9 mouse cellular contexts compared by ENCODE assay signal in the genomic region with DNA sequence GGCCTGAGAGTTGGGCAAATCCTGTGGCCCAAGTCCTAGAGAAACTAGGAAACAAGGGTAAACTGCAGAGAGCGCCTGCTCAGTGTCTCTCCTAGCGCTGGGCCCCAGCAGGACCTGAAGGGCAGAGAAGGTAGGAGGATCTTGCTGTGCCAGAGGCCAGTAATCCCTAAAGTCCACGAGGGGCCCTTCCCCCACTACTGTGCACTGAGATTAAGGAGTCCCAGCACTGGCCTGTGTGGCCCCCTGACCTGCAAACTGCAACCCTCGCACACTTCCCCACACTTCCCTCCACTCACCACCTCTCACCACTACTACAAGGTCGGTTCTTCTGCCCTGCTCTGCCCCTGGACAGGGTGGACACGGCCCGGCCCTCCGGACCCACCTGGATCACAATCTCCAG. TPM values are rescaled to one million over a fixed set of nuclear protein-coding genes. Genes with fewer than 3 reads are reported as not detected.
DNase-seq lines count a peak whose midpoint lies in the region; ATAC-seq lines count a peak whose summit lies in the region.
"Had no signal": no experiment of that assay in that cellular context is flagged by ENCODE, and none has a peak within 500 bp of the region (broad histone marks: within the 10 kb centered on the region; RNA-seq: fewer than 3 reads in every experiment).

No protein-coding gene starts in this region.

- H3K9me3 ChIP-seq in heart, embryonic 15.5 days (replicated peaks): no peaks in the 10 kb centered on the region
- no peaks in the 10 kb centered on the region for H3K9me3 ChIP-seq in forebrain, embryonic 14.5 days (replicated peaks; ENCODE audit: control insufficient read depth, low read length)
- no peaks in the 10 kb centered on the region for H3K9me3 ChIP-seq in kidney, embryonic 16.5 days (ENCODE audit: low read length)
- H3K9me3 ChIP-seq in neural tube, embryonic 14.5 days (ENCODE audit: control insufficient read depth, low read length): no peaks in the 10 kb centered on the region

- no peaks in the 10 kb centered on the region for H3K27me3 ChIP-seq in heart, embryonic 15.5 days
- no peaks in the 10 kb centered on the region for H3K27me3 ChIP-seq in forebrain, embryonic 14.5 days (replicated peaks; ENCODE audit: control insufficient read depth, insufficient read depth, low read length)
- H3K27me3 ChIP-seq in kidney, embryonic 16.5 days (ENCODE audit: insufficient read depth, low read length): no peaks in the 10 kb centered on the region
- H3K27me3 ChIP-seq in neural tube, embryonic 14.5 days (ENCODE audit: control insufficient read depth, insufficient read depth, low read length): no peaks in the 10 kb centered on the region

- H3K27ac ChIP-seq in heart, embryonic 15.5 days: peak overlapping the region; percentile 56
- peak overlapping the region; percentile 91 for H3K27ac ChIP-seq in forebrain, embryonic 14.5 days (ENCODE audit: low read depth, low read length)
- peak overlapping the region; percentile 97 for H3K27ac ChIP-seq in kidney, embryonic 16.5 days (ENCODE audit: low read length)
- peak overlapping the region; percentile 78 for H3K27ac ChIP-seq in neural tube, embryonic 14.5 days (ENCODE audit: low read depth, low read length)

- intact Hi-C loops in heart, postnatal 25 days (cut with DNase I): no loop called here

- DNase-seq in heart, postnatal 25 days (ENCODE audit: low spot score): no peak
- no peak for DNase-seq in forebrain, embryonic 14.5 days (ENCODE audit: low spot score)
- DNase-seq in layer of hippocampus, adult 9-11 months: no peak
- DNase-seq in adrenal gland, postnatal 10 days: no peak
- DNase-seq in layer of hippocampus, adult 18-20 months (ENCODE audit: low spot score in 2 of 2): no peak

- peaks cover 15% of the 10 kb centered on the region; the same call in 1 of the 2 replicates for H3K36me3 ChIP-seq in heart, embryonic 15.5 days
- H3K36me3 ChIP-seq in forebrain, embryonic 14.5 days (ENCODE audit: control insufficient read depth, insufficient read depth, low read length): no peaks in the 10 kb centered on the region; the same call in 1 of the 2 replicates
- no peaks in the 10 kb centered on the region for H3K36me3 ChIP-seq in kidney, embryonic 16.5 days (ENCODE audit: insufficient read depth, low read length)
- no peaks in the 10 kb centered on the region; the same call in 1 of the 2 replicates for H3K36me3 ChIP-seq in neural tube, embryonic 14.5 days (ENCODE audit: control insufficient read depth, insufficient read depth, low read length)

- H3K9ac ChIP-seq in heart, embryonic 15.5 days: peak overlapping the region; percentile 23; the same call in 1 of the 2 replicates
- peak overlapping the region; percentile 36 for H3K9ac ChIP-seq in forebrain, embryonic 14.5 days (ENCODE audit: low read length)
- peak overlapping the region; percentile 68 for H3K9ac ChIP-seq in kidney, embryonic 16.5 days (replicated peaks; ENCODE audit: low read length)
- 0 out of 2 replicates have a peak overlapping the region, but pooled peaks have one; percentile 16 for H3K9ac ChIP-seq in neural tube, embryonic 14.5 days (replicated peaks; ENCODE audit: low read depth, low read length)

- peaks cover 23% of the 10 kb centered on the region for H3K4me1 ChIP-seq in heart, embryonic 15.5 days (replicated peaks)
- H3K4me1 ChIP-seq in forebrain, embryonic 14.5 days (ENCODE audit: control insufficient read depth, insufficient read depth, low read length): peaks cover 45% of the 10 kb centered on the region
- peaks cover 49% of the 10 kb centered on the region for H3K4me1 ChIP-seq in kidney, embryonic 16.5 days (ENCODE audit: insufficient read depth, low read length)
- H3K4me1 ChIP-seq in neural tube, embryonic 14.5 days (ENCODE audit: control insufficient read depth, insufficient read depth, low read length): peaks cover 32% of the 10 kb centered on the region

- 46% methylated on average over 8 of the region's 8 CpGs for WGBS in heart, embryonic 15.5 days
- 15% methylated on average over 8 of the region's 8 CpGs for WGBS in forebrain, embryonic 14.5 days
- 36% methylated on average over 8 of the region's 8 CpGs for WGBS in kidney, embryonic 16.5 days
- 58% methylated on average over 7 of the region's 8 CpGs for whole genome bisulfite sequencing in neural tube, embryonic 14.5 days

- no peak for ATAC-seq in heart, embryonic 15.5 days (replicated peaks; ENCODE audit: insufficient number of reproducible peaks, insufficient read depth, low FRiP score, low read depth)
- no peak for ATAC-seq in forebrain, embryonic 14.5 days
- ATAC-seq in kidney, embryonic 16.5 days (ENCODE audit: low FRiP score, low TSS enrichment): no peak; the same call in 1 of the 2 replicates
- no peak for ATAC-seq in neural tube, embryonic 14.5 days (ENCODE audit: low read depth)

- H3K4me2 ChIP-seq in heart, embryonic 15.5 days: peak overlapping the region; percentile 50
- H3K4me2 ChIP-seq in forebrain, embryonic 14.5 days (ENCODE audit: low read length): peak overlapping the region; percentile 53
- peak overlapping the region; percentile 48 for H3K4me2 ChIP-seq in kidney, embryonic 16.5 days (replicated peaks; ENCODE audit: low read depth, low read length)
- 0 out of 2 replicates have a peak overlapping the region, but pooled peaks have one; percentile 12 for H3K4me2 ChIP-seq in neural tube, embryonic 14.5 days (ENCODE audit: low read depth, low read length)

- peak overlapping the region; percentile 22 for H3K4me3 ChIP-seq in heart, embryonic 15.5 days
- H3K4me3 ChIP-seq in forebrain, embryonic 14.5 days (ENCODE audit: low read depth, low read length): peak overlapping the region; percentile 18
- H3K4me3 ChIP-seq in kidney, embryonic 16.5 days (ENCODE audit: low read length): peak overlapping the region; percentile 31
- H3K4me3 ChIP-seq in neural tube, embryonic 14.5 days (ENCODE audit: low read depth, low read length): no peak overlapping the region
- H3K4me3 ChIP-seq: myocyte had no signal

RNA-seq across cellular contexts. Expression of a gene that starts 7.2 kb away (rescaled TPM):
- polyA plus RNA-seq in heart, embryonic 15.5 days (2015; fragmentation: Nextera tagmentation; extraction: Ambion mirVana): 3.4 and 4.7 TPM in 2 replicates
- total RNA-seq in heart, postnatal 25 days (2021): 1 to 10 TPM; 5.1 to 5.4 TPM
- polyA plus RNA-seq in forebrain, embryonic 14.5 days (2014; fragmentation: Nextera tagmentation; extraction: Ambion mirVana): 6.6 and 7.8 TPM in 2 replicates
- polyA plus RNA-seq in kidney, embryonic 16.5 days (2015; fragmentation: Nextera tagmentation; extraction: Ambion mirVana): 10.1 and 11.3 TPM in 2 replicates
- 4.8 and 5.2 TPM in 2 replicates for polyA plus RNA-seq in neural tube, embryonic 14.5 days (2014; fragmentation: Nextera tagmentation; extraction: Ambion mirVana)
- 10 to 100 TPM in 1 of 2 experiments, 1 to 10 TPM in 1; 6.7 to 13.2 TPM for total RNA-seq in adrenal gland, postnatal 10 days (2021)
- total RNA-seq in layer of hippocampus, adult 18-20 months (2021): 10 to 100 TPM; 54.5 to 67.0 TPM

RNA-seq across cellular contexts. Expression of a gene that starts 25.0 kb away (rescaled TPM):
- polyA plus RNA-seq in heart, embryonic 15.5 days (2015; fragmentation: Nextera tagmentation; extraction: Ambion mirVana): 38.6 and 52.4 TPM in 2 replicates
- total RNA-seq in heart, postnatal 25 days (2021): 10 to 100 TPM; 17.2 TPM
- 36.6 and 41.8 TPM in 2 replicates for polyA plus RNA-seq in forebrain, embryonic 14.5 days (2014; fragmentation: Nextera tagmentation; extraction: Ambion mirVana)
- 94.5 and 99.0 TPM in 2 replicates for polyA plus RNA-seq in kidney, embryonic 16.5 days (2015; fragmentation: Nextera tagmentation; extraction: Ambion mirVana)
- 37.0 and 49.9 TPM in 2 replicates for polyA plus RNA-seq in neural tube, embryonic 14.5 days (2014; fragmentation: Nextera tagmentation; extraction: Ambion mirVana)
- 10 to 100 TPM; 54.5 to 57.1 TPM for total RNA-seq in adrenal gland, postnatal 10 days (2021)
- 10 to 100 TPM; 36.6 to 42.8 TPM for total RNA-seq in layer of hippocampus, adult 18-20 months (2021)

RNA-seq across cellular contexts. Expression of a gene that starts 35.0 kb away (rescaled TPM):
- polyA plus RNA-seq in heart, embryonic 15.5 days (2015; fragmentation: Nextera tagmentation; extraction: Ambion mirVana): 0.26 TPM in 1 of 2 replicates, not detected in the other
- total RNA-seq in heart, postnatal 25 days (2021): not detected
- polyA plus RNA-seq in forebrain, embryonic 14.5 days (2014; fragmentation: Nextera tagmentation; extraction: Ambion mirVana): 0.19 TPM in 1 of 2 replicates, not detected in the other
- polyA plus RNA-seq in kidney, embryonic 16.5 days (2015; fragmentation: Nextera tagmentation; extraction: Ambion mirVana): 0.51 and 0.59 TPM in 2 replicates
- polyA plus RNA-seq in neural tube, embryonic 14.5 days (2014; fragmentation: Nextera tagmentation; extraction: Ambion mirVana): 0.50 and 0.79 TPM in 2 replicates
- total RNA-seq in adrenal gland, postnatal 10 days (2021): not detected
- under 1 TPM in 1 of 2 experiments, not detected in 1; 0.35 TPM for total RNA-seq in layer of hippocampus, adult 18-20 months (2021)
- polyA plus RNA-seq: myocyte had no signal

RNA-seq across cellular contexts. Expression of a gene that starts 42.9 kb away (rescaled TPM):
- polyA plus RNA-seq in heart, embryonic 15.5 days (2015; fragmentation: Nextera tagmentation; extraction: Ambion mirVana): 237 and 341 TPM in 2 replicates
- total RNA-seq in heart, postnatal 25 days (2021): 1 to 10 TPM; 6.7 to 6.9 TPM
- polyA plus RNA-seq in forebrain, embryonic 14.5 days (2014; fragmentation: Nextera tagmentation; extraction: Ambion mirVana): 255 and 287 TPM in 2 replicates
- 442 and 470 TPM in 2 replicates for polyA plus RNA-seq in kidney, embryonic 16.5 days (2015; fragmentation: Nextera tagmentation; extraction: Ambion mirVana)
- 109 and 229 TPM in 2 replicates for polyA plus RNA-seq in neural tube, embryonic 14.5 days (2014; fragmentation: Nextera tagmentation; extraction: Ambion mirVana)
- total RNA-seq in adrenal gland, postnatal 10 days (2021): 10 to 100 TPM; 46.9 to 50.7 TPM
- 1 to 10 TPM; 3.4 to 4.5 TPM for total RNA-seq in layer of hippocampus, adult 18-20 months (2021)

Comparison
In these comparisons a context has a peak if more than half of its experiments do, and no peak if none do; other contexts are left out.
1. H3K9ac ChIP-seq: peak in every context shown above with its lines; median percentile 68 in kidney, embryonic 16.5 days; 36 in forebrain, embryonic 14.5 days; 23 in heart, embryonic 15.5 days; 16 in neural tube, embryonic 14.5 days.